Mouse (Mus musculus) heart, postnatal 10 days (tissue): ENCODE measurements around the gene Zbtb9. TPM values are rescaled to one million over a fixed set of nuclear protein-coding genes. Genes with fewer than 3 reads are reported as not detected.

Experiments used
- DNase-seq, 2 experiments: peaks; one replicate each; pipeline ENCODE4 v3.0.0; 2021
- intact Hi-C: fragments of 180-260 bp; cut with DNase I; formaldehyde crosslinking; loops from one replicate; pipeline ENCODE4 v1.15.1; 2025
- total RNA-seq, 2 experiments: library from RNA; stranded (reverse); gene quantifications; 2 replicates each; pipeline ENCODE4 v1.2.3; 2021

Gene Zbtb9
- total RNA-seq, 2 experiments from 2014 or later: 2.7 to 4.9 TPM

DNA sequence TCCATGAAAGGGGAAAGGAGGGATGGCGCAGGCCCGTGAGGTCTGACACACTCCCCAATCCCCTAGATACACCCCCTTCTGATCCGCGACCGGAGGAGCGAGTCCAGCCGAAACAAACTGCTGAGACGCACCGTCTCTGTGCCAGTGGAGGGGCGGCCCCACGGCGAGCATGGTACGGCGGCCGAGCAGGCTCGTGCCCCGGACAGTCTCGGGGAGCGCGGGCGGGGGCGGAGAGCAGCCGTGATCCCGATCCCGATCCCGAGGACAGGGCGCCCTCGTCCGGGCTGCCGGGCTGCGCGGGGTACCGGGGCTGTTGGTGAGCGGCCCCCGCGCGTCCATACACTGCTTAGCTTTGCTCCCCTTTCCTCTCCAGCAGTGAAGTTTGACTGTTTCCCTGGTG is 26.4 kb upstream of the Zbtb9 start:
- DNase-seq: peak; percentile 82 to 84
- intact Hi-C loops: no loop called here

DNA sequence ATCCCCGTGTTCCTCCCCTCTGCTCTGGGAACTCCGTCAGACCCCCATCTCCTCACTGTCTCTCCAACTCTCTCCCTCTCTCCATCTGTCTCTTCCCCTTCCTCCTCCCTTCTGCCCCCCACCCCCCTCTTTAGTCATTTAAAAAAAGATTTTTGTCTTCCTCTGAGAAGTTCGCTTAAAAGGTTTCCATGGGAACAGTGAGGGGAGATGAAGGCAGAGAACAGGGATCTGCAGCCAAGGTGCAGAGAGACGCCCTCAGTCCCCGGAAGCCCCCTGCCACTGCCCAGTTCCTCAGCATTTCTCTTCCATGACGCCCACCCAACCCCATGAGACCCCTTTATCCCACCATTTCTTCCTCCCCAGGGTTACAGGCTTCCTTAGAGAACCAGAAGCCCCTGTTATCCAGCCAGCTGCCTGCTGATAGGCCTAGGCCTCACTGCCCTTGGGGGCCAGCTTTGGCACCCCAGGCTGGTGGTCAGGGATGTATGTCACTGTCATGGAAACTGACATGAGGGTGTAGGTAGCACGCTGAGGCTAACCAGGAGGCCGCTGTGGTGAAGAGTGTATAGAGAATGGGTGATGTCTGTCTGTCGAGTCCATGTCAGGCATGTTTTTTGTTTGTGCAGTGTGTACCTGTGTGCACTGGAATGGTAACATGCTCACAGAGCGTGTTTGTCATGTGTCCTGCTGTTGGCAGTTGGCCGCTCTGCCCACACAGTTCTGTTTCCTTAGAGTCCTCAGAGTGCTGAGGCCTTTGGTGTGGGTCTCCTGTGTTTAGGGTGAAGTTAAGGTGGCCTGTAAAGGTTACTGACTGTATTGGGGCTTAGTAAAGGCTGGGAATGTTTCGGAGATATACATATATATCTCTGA is 25.5 kb upstream of the Zbtb9 start:
- no peak for DNase-seq
- intact Hi-C loops: no loop called here

DNA sequence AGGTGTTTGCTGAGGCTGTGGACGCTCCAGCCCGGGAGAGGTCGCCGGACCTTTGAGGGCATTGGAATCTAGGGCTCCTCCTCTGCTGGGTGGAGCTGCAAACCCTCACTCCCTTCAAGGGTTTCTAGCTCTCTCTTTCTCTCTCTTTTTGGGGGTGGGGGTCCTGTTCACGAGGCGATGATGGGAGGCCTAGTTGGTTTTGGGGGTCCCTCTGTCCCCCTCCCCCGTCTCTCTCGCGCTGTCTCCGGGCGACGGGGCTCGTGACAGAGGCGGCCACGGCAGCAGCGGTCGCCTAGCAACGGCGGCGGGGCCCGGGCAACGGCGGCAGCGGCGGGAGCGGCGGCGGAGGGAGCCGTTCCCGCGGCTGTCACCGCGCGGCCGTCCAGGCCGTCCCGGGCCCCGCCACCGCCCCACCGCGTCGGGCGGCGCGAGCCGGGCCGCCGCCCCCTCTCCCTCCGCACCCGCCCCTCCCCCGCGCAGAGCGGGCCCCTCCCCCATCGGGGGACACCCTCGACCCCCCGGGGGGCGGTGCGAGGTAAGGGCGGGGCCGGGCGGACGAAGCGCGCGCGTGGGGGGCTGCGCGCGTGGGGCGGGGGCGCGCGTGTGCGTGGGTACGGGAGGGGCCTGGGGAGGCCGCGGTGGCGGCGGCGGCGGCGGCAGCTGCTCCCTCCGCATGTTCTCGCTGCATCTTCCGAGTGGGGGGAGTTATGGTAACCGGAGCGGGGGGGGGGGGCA is 24.5 kb upstream of the Zbtb9 start:
- DNase-seq: peak; percentile 68
- intact Hi-C loops: no loop called here

DNA sequence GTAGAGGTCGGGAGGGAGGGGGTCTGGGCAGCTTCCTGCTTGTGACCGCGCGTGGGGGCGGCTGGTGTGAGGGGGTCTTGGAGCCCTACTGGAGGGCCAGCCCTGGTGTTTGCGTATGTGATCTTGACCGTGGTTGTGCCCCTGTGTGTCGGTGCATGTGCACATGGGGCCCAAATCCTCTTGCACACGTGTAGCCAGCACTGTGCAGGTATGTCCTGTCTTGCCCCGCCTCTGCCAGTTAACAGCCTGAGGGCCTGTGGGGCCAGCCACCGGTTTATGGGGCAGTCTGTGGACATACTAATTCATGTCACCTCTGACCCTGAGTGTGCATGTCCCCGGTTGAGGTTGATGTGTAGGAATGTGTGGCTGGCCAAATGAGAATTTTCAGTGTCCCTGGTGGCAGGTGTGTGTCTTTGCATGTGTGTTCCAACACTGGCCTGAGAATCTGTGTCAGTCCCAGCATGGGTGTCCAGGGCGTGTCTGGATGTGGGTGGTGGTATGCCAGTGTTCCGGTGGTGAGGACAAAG is 23.9 kb upstream of the Zbtb9 start:
- DNase-seq: peak in 1 of 2 experiments; percentile 44
- intact Hi-C loops: no loop called here

DNA sequence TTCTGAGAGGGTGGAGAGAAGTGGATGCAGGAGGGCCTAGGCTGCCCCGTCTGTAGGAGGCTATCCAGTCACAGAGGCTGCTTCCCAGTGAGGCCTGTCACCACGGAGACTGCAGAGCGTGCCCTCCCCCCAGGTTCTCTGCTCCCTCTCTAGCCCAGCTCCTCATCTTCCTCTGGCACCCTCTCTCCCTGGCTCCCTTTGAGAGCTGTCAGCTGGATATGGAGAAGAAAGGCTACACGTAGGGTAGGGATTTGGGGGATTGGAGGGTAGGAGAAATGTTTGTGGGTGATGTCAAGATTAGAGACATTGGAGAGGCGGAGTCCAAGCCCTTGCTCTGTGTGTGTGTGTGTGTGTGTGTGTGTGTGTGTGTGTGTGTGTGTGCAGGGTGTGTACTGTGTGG is 23.1 kb upstream of the Zbtb9 start:
- no peak for DNase-seq
- intact Hi-C loops: no loop called here

DNA sequence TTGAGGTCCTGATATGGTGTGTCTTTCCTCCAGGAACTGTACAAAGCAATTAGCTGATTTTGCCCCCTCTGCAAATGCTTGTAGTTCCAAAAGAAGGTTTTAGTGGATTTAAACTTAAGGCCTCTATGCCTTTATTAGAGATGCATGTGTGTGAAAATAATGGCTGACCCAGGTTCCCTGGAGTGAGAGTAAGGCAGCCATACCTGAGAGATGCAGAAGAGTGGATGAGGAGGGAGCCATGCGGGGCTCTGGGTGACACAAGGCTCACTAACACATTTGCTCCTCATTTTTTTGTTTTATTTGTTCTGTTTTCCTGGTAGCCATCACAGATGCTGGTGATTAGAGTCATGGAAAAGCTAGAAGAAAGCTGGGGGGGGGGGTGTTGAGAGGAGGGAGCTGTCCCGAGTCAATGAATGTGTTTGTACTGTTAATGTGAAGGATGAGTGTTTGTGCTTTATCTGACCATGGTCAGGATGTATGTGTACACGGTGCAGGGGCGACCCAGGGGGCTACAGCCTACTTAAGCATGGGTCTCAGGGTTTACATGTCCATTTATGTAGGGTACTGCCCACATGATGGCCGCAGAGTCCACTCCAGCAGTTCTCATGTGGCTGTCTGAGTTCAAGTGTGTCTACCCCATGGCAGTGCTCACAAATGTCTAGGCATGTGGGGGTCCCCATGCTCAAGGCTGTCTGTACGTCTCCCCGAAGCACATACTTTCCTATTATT is 22.2 kb upstream of the Zbtb9 start:
- intact Hi-C loops: no loop called here
- no peak for DNase-seq

DNA sequence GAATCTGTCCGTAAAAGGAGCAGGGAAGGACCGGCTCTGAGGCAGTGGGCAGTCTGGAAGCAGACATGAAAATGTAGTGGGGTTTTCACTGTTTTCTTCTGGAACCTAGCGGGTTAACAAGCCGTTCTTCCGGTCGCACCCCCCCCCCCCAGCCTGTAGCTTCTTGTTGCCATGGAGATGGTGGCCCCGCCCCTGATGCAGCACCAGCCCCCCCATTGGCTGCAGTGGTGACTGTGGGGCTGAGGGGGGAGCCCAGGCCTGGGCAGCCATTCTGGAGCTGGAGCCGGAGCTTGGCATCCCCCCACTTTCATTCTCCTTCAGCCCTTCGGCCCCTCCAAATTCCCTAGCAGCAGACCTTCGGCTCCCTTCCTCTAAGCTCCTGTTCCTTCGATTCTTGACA is 21.6 kb upstream of the Zbtb9 start:
- DNase-seq: peak; percentile 73 to 85
- intact Hi-C loops: no loop called here

DNA sequence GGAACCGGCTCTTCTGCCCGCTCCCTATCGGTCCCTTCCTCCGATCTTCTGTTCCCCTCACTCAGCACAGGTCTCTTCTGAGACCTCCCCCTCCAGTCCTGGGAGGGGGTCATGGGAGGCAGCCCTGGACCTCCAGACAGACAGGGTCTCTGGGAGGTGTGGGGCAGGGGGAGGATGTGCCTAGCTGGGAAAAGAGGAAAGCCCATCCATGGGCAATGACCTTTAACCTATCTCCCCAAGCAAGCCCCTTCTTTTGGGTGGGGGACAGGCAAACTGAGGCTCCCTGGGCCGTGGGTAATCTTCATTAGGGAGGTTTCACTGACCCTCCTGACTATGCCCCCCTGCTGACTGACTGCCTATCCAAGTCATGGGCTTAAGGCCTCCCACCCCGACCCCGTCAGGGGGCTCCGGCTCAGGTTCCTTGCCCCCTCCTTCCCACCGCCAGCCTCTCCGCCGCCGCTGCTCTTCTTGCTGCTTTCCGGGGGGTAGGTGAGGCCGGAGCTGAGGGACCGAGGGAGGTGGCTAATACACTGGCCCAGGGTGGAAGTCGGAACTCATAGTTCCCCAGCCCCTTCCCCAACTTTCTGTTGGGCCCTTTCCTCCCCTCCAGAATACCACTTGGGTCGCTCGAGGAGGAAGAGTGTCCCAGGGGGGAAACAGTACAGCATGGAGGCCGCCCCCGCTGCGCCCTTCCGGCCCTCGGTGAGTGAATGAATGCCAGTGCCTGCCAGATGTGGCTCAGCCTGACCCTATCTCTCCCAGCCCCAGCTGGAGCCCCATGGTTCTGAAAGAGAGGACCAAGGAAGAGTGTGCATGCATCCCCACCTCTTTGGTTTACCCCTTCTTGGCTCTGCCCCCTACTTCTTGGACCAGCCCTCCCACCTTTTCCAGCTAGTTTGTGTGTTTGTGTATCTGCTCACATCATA is 20.8 kb upstream of the Zbtb9 start:
- intact Hi-C loops: no loop called here
- DNase-seq: peak in 1 of 2 experiments; percentile 37

DNA sequence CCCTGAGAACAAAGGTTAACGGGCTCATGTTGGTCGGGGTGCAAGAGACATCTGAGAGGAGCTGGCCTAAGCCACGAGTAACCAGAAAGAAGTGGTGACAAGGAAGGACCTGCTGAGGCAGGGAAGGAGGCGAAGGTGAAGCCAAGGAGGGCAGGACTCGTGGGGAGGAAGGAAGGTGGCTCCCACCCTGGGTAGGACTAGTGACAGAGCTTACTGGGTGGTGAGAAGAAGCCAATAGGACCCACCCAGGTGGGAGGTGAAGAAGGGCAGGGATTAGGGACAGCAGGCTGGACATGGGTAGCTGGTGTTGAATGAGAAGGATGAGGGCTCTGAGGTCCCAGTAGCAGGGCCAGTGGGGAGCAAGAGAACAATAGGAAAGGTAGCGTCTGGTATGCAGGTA is 19.8 kb upstream of the Zbtb9 start:
- DNase-seq: no peak
- intact Hi-C loops: no loop called here

DNA sequence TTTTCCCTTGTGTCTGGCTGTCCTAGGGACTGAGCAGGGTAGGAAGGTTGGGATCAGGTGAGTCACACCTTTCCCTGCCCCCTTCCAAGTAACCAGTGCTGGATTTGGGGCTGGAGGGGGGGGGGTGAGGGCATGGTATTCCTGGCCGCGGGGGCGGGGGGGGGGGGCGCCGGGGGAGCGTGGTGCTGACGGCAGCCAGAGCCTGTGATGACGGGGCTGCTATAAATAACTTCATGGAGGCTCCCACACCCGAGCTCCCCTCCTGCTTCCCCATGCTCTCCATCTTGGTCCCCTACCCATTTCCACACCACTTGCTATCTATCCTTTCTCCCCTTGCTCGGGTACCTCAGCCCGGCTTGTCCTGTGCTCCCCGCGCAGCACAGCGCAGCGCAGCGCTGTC is 19.2 kb upstream of the Zbtb9 start:
- intact Hi-C loops: no loop called here
- DNase-seq: peak; percentile 42 to 50

DNA sequence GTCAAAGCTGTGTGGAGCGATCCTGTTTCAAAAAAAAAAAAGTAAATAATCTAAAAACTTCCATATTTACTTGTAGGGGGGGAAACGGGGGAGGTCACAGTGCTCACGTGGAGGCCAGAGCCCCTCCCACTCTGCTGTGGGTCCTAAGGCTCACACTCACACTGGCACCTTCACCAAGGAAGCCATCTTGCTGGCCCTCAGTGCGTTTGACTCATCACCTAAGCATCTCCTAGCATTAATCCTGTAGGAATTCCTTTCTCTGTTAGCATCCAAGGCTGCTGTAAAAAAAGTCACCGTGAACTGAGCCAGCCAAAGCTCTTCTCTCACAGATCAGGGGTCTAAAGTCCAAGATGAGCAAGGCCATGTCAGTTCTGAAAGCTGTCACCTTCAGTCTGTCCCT is 16.7 kb upstream of the Zbtb9 start:
- no peak for DNase-seq
- intact Hi-C loops: no loop called here

- intact Hi-C loops: no loop called here
- DNase-seq: no peak
Observed at GRCm38 (mm10) chr17:26956895-26957294, 16.1 kb upstream of the Zbtb9 start.

DNA sequence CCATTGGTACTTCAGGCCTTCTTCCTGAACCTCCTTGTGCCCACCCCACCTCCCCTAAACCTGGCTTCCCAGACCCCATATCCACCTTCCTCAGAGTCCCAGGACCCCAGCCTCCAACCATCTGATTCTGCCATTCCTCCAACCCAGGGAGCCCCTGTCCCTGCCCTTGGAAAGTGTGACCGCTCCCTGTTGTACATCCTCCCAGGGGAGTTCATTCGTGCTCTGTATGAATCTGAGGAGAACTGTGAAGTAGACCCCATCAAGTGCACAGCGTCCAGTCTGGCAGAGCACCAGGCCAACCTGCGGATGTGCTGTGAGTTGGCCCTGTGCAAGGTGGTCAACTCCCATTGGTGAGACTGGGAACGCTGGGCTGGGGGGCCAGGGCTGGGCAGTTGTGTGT is 15.1 kb upstream of the Zbtb9 start:
- intact Hi-C loops: no loop called here
- no peak for DNase-seq

DNA sequence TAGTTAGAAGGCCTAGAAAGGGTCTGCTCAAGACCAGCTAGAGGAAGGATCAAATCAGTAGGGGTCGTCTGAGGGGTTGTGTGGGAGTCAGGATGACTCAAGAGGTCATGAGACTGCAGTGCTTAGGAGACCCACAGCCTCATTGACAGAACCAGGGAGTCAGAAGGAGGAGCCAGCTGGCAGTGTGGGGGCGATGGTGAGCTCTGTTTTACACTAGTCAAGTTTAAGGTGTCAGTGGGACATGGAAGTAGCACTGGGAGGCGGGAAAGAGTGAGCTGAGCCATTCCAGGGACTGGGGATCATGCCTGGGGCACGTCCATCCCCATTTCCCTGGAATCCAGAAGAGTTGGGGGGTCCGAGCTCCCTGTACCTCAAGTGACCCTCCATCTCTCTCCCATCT is 14.1 kb upstream of the Zbtb9 start:
- DNase-seq: no peak
- intact Hi-C loops: no loop called here

GRCm38 (mm10) chr17:26959815-26960214 is 13.2 kb upstream of the Zbtb9 start:
- intact Hi-C loops: no loop called here

GRCm38 (mm10) chr17:26961572-26962240 is 11.3 kb upstream of the Zbtb9 start:
- DNase-seq: no peak
- intact Hi-C loops: no loop called here

More at GRCm38 (mm10) chr17:26959815-26960214, 13.2 kb upstream of the Zbtb9 start:
- DNase-seq: no peak

GRCm38 (mm10) chr17:26966993-26967392 is 6.0 kb upstream of the Zbtb9 start:
- intact Hi-C loops: no loop called here
- DNase-seq: no peak

- intact Hi-C loops: no loop called here
Observed at GRCm38 (mm10) chr17:26967477-26967876, 5.5 kb upstream of the Zbtb9 start.

DNA sequence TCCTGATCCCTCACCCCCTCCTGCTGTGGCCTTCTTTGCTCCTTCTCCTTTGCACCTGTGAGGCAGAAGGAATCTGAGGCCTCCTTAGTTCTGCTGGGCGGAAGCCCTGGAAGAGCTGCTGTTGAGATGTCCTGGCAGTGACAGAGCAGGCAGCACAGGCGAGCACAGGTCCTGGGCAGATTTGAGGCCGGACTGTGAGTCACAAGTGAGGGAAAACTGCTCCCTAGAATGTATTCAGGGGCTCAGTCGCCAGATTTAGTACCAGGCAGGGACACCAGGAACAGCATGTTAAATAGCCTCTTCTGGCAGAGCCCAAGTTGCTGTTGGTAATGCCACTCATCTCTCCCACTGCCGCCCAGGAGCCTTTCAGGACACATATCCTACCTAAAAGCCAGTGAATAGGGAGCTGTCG is 4.8 kb upstream of the Zbtb9 start:
- DNase-seq: no peak
- intact Hi-C loops: no loop called here

More at GRCm38 (mm10) chr17:26967477-26967876, 5.5 kb upstream of the Zbtb9 start:
- no peak for DNase-seq
